Mouse (Mus musculus) cerebellum, postnatal 4 days (tissue): ENCODE measurements around the gene Cpxcr1.

ENCODE experiments used
- DNase-seq, 2 experiments: peaks; one replicate each; pipeline ENCODE4 v3.0.0; 2022; ENCODE audit warnings: low spot score in 2 of 2, mixed read lengths in 1 of 2

The Cpxcr1 gene

DNA sequence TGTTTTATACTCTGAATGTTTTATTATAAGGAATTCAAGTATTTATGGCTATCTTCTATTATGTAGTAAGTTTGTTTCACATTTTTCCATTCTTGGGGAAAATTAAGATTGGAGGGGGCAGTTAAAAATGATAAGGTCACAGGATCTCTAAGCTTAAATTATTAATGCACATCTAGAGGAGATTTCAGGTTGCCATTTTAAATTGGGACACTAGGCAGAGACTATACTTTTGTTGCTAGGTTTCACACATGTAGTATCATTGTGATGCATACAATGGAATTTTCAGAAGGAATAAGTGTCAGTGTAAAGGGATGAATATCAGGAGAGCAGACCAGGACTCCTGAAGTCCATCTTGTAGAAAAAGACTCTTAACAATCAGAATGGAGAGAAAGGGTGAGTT is at the start of gene Cpxcr1:
Gene Cpxcr1 (plus strand): TSS at position 301 of the 400 bp plus-strand sequence.
- DNase-seq: no peak
